In genomic region chr12:28704381-28704780, GRCm38 (mm10) we compare ENCODE assay signal across 10 mouse cellular contexts. TPM values are rescaled to one million over a fixed set of nuclear protein-coding genes. Genes with fewer than 3 reads are reported as not detected.
DNase-seq lines count a peak whose midpoint lies in the region; ATAC-seq and TF ChIP-seq lines count a peak whose summit lies in the region.
"Had no signal": no experiment of that assay in that cellular context is flagged by ENCODE, and none has a peak within 500 bp of the region (broad histone marks: within the 10 kb centered on the region; RNA-seq: fewer than 3 reads in every experiment).

No protein-coding gene starts in this region.

- no peak overlapping the region for H3K4me2 ChIP-seq in forebrain, postnatal 0 days (ENCODE audit: low read depth)
- H3K4me2 ChIP-seq in forebrain, embryonic 16.5 days (ENCODE audit: low read length) = no peak overlapping the region
- H3K4me2 ChIP-seq in midbrain, embryonic 15.5 days = 0 out of 2 replicates have a peak overlapping the region, but pooled peaks have one; percentile 8
- H3K4me2 ChIP-seq: liver, embryonic 13.5 days had no signal

- peak; percentile 28; the same call in 1 of the 2 replicates for TF ChIP-seq CTCF in forebrain, postnatal 0 days (IDR thresholded peaks at IDR 0.05; ENCODE audit: low read depth)

- H3K36me3 ChIP-seq in forebrain, postnatal 0 days (ENCODE audit: insufficient read depth) = peaks cover 6% of the 10 kb centered on the region
- peaks cover 2% of the 10 kb centered on the region for H3K36me3 ChIP-seq in forebrain, embryonic 16.5 days (ENCODE audit: control insufficient read depth, insufficient read depth)
- peaks cover 10% of the 10 kb centered on the region for H3K36me3 ChIP-seq in embryonic facial prominence, embryonic 10.5 days (replicated peaks)
- H3K36me3 ChIP-seq in midbrain, embryonic 15.5 days (replicated peaks) = no peaks in the 10 kb centered on the region

- H3K4me3 ChIP-seq in forebrain, postnatal 0 days (ENCODE audit: low read depth, low read length) = no peak overlapping the region
- no peak overlapping the region for H3K4me3 ChIP-seq in forebrain, embryonic 16.5 days (replicated peaks; ENCODE audit: low read length)
- H3K4me3 ChIP-seq in embryonic facial prominence, embryonic 10.5 days = no peak overlapping the region
- H3K4me3 ChIP-seq in midbrain, embryonic 15.5 days = no peak overlapping the region
- H3K4me3 ChIP-seq: liver, embryonic 13.5 days had no signal

- H3K9ac ChIP-seq in forebrain, postnatal 0 days = no peak overlapping the region
- H3K9ac ChIP-seq in forebrain, embryonic 16.5 days (replicated peaks; ENCODE audit: low read depth, low read length) = no peak overlapping the region
- H3K9ac ChIP-seq in midbrain, embryonic 15.5 days = 0 out of 2 replicates have a peak overlapping the region, but pooled peaks have one; percentile 20
- H3K9ac ChIP-seq: liver, embryonic 13.5 days had no signal

- no peaks in the 10 kb centered on the region for H3K27me3 ChIP-seq in forebrain, postnatal 0 days (ENCODE audit: insufficient read depth, low read length)
- H3K27me3 ChIP-seq in forebrain, embryonic 16.5 days (replicated peaks; ENCODE audit: control insufficient read depth, insufficient read depth, low read length) = no peaks in the 10 kb centered on the region
- peaks cover 24% of the 10 kb centered on the region for H3K27me3 ChIP-seq in embryonic facial prominence, embryonic 10.5 days (replicated peaks; ENCODE audit: low read depth, poor library complexity, severe bottlenecking)
- H3K27me3 ChIP-seq in midbrain, embryonic 15.5 days (replicated peaks) = no peaks in the 10 kb centered on the region
- H3K27me3 ChIP-seq: liver, embryonic 13.5 days had no signal

- H3K4me1 ChIP-seq in forebrain, postnatal 0 days (ENCODE audit: insufficient read depth) = peaks cover 18% of the 10 kb centered on the region
- peaks cover 29% of the 10 kb centered on the region for H3K4me1 ChIP-seq in forebrain, embryonic 16.5 days (replicated peaks; ENCODE audit: control insufficient read depth, insufficient read depth, low read length)
- peaks cover 29% of the 10 kb centered on the region for H3K4me1 ChIP-seq in embryonic facial prominence, embryonic 10.5 days
- peaks cover 29% of the 10 kb centered on the region for H3K4me1 ChIP-seq in midbrain, embryonic 15.5 days

- DNase-seq in forebrain, postnatal 0 days = no peak
- DNase-seq in R1 (ENCODE audit: low read depth, low spot score) = peak; percentile 53
- peak; percentile 53 for DNase-seq in embryonic facial prominence, embryonic 10.5 days (ENCODE audit: low spot score)
- DNase-seq in frontal cortex, postnatal 36 days (ENCODE audit: low spot score in 2 of 2) = no peak
- no peak for DNase-seq in lung, adult 18-20 months
- DNase-seq in thymus, adult 18-20 months = no peak
- DNase-seq: heart, postnatal 4 days; liver, embryonic 13.5 days had no signal

- no peaks in the 10 kb centered on the region for H3K9me3 ChIP-seq in forebrain, postnatal 0 days (ENCODE audit: low read length)
- no peaks in the 10 kb centered on the region for H3K9me3 ChIP-seq in forebrain, embryonic 16.5 days (ENCODE audit: control insufficient read depth, low read length)
- no peaks in the 10 kb centered on the region for H3K9me3 ChIP-seq in embryonic facial prominence, embryonic 10.5 days
- no peaks in the 10 kb centered on the region for H3K9me3 ChIP-seq in midbrain, embryonic 15.5 days
- H3K9me3 ChIP-seq: liver, embryonic 13.5 days had no signal

- no peak for ATAC-seq in forebrain, postnatal 0 days
- no peak for ATAC-seq in forebrain, embryonic 16.5 days
- ATAC-seq in midbrain, embryonic 15.5 days (replicated peaks) = no peak

- 20% methylated on average over 12 of the region's 12 CpGs for WGBS in forebrain, postnatal 0 days
- WGBS in forebrain, embryonic 16.5 days = 22% methylated on average over 12 of the region's 12 CpGs
- WGBS in embryonic facial prominence, embryonic 10.5 days = 4% methylated on average over 12 of the region's 12 CpGs
- 10% methylated on average over 12 of the region's 12 CpGs for WGBS in midbrain, embryonic 15.5 days

- no peak overlapping the region for H3K27ac ChIP-seq in forebrain, postnatal 0 days (ENCODE audit: low read depth, low read length)
- no peak overlapping the region for H3K27ac ChIP-seq in forebrain, embryonic 16.5 days (ENCODE audit: low read length)
- peak overlapping the region; percentile 49; the same call in 1 of the 2 replicates for H3K27ac ChIP-seq in embryonic facial prominence, embryonic 10.5 days (replicated peaks)
- no peak overlapping the region for H3K27ac ChIP-seq in midbrain, embryonic 15.5 days
- H3K27ac ChIP-seq: liver, embryonic 13.5 days had no signal

RNA-seq across cellular contexts. Expression of gene Adi1, which starts 29.4 kb away (rescaled TPM):
- total RNA-seq in forebrain, postnatal 0 days (2014; rRNA removed) = 5.1 and 9.4 TPM in 2 replicates
- 24.7 and 27.9 TPM in 2 replicates for polyA plus RNA-seq in forebrain, postnatal 0 days (2015; fragmentation: Nextera tagmentation; extraction: Ambion mirVana)
- polyA plus RNA-seq in forebrain, embryonic 16.5 days (2015; fragmentation: Nextera tagmentation; extraction: Ambion mirVana) = 40.4 and 44.3 TPM in 2 replicates
- 56.9 and 62.2 TPM in 2 replicates for polyA plus RNA-seq in embryonic facial prominence, embryonic 10.5 days (2016; fragmentation: Nextera tagmentation; extraction: Ambion mirVana)
- polyA plus RNA-seq in midbrain, embryonic 15.5 days (2015; fragmentation: Nextera tagmentation; extraction: Ambion mirVana) = 23.8 and 25.5 TPM in 2 replicates

RNA-seq across cellular contexts. Expression of gene Trappc12, which starts 45.9 kb away (rescaled TPM):
- total RNA-seq in forebrain, postnatal 0 days (2014; rRNA removed) = 49.1 and 55.6 TPM in 2 replicates
- 32.0 and 37.8 TPM in 2 replicates for polyA plus RNA-seq in forebrain, postnatal 0 days (2015; fragmentation: Nextera tagmentation; extraction: Ambion mirVana)
- 47.0 and 50.0 TPM in 2 replicates for polyA plus RNA-seq in forebrain, embryonic 16.5 days (2015; fragmentation: Nextera tagmentation; extraction: Ambion mirVana)
- polyA plus RNA-seq in embryonic facial prominence, embryonic 10.5 days (2016; fragmentation: Nextera tagmentation; extraction: Ambion mirVana) = 35.6 and 35.7 TPM in 2 replicates
- 46.4 and 46.7 TPM in 2 replicates for polyA plus RNA-seq in midbrain, embryonic 15.5 days (2015; fragmentation: Nextera tagmentation; extraction: Ambion mirVana)

RNA-seq across cellular contexts. Expression of gene Eipr1, which starts 47.2 kb away (rescaled TPM):
- total RNA-seq in forebrain, postnatal 0 days (2014; rRNA removed) = 60.8 and 63.6 TPM in 2 replicates
- polyA plus RNA-seq in forebrain, postnatal 0 days (2015; fragmentation: Nextera tagmentation; extraction: Ambion mirVana) = 66.6 and 78.7 TPM in 2 replicates
- 75.9 and 79.3 TPM in 2 replicates for polyA plus RNA-seq in forebrain, embryonic 16.5 days (2015; fragmentation: Nextera tagmentation; extraction: Ambion mirVana)
- polyA plus RNA-seq in embryonic facial prominence, embryonic 10.5 days (2016; fragmentation: Nextera tagmentation; extraction: Ambion mirVana) = 43.4 and 44.5 TPM in 2 replicates
- polyA plus RNA-seq in midbrain, embryonic 15.5 days (2015; fragmentation: Nextera tagmentation; extraction: Ambion mirVana) = 79.2 and 85.6 TPM in 2 replicates

RNA-seq across cellular contexts. Expression of gene Rnaseh1, which starts 55.0 kb away (rescaled TPM):
- total RNA-seq in forebrain, postnatal 0 days (2014; rRNA removed) = 13.7 and 18.5 TPM in 2 replicates
- polyA plus RNA-seq in forebrain, postnatal 0 days (2015; fragmentation: Nextera tagmentation; extraction: Ambion mirVana) = 12.3 and 13.3 TPM in 2 replicates
- polyA plus RNA-seq in forebrain, embryonic 16.5 days (2015; fragmentation: Nextera tagmentation; extraction: Ambion mirVana) = 27.9 and 30.6 TPM in 2 replicates
- polyA plus RNA-seq in embryonic facial prominence, embryonic 10.5 days (2016; fragmentation: Nextera tagmentation; extraction: Ambion mirVana) = 34.3 and 35.1 TPM in 2 replicates
- 24.1 and 27.2 TPM in 2 replicates for polyA plus RNA-seq in midbrain, embryonic 15.5 days (2015; fragmentation: Nextera tagmentation; extraction: Ambion mirVana)

Comparison
In these comparisons a context has a peak if more than half of its experiments do, and no peak if none do; other contexts are left out.
1. DNase-seq: peak in R1 (single experiment) and embryonic facial prominence, embryonic 10.5 days (single experiment); none in forebrain, postnatal 0 days (single experiment), frontal cortex, postnatal 36 days (0 of 2), lung, adult 18-20 months (0 of 2) and thymus, adult 18-20 months (0 of 2).